Mouse (Mus musculus): ENCODE measurements at regions not wholly inside any gene's neighbourhood (a gene's known extent, or its start where the extent isn't known, plus 50 kb on each side); places are given as distances from the start of the nearest gene placed in this dataset.

- TF ChIP-seq POLR2A (IDR thresholded peaks at IDR 0.05; ENCODE audit: control insufficient read depth, extremely low read depth, insufficient read depth, low read length, poor library complexity): no peak
- no peak for TF ChIP-seq CTCF (IDR thresholded peaks at IDR 0.05; ENCODE audit: borderline replicate concordance, control insufficient read depth, extremely low read depth, insufficient read depth, low read length, poor library complexity)
Observed at GRCm38 (mm10) chr9:79520498-79520897, 198.1 kb downstream of the Col12a1 start.
